Mouse (Mus musculus) neural tube, embryonic 15.5 days (tissue): ENCODE results near the gene Cblc. TPM values are rescaled to one million over a fixed set of nuclear protein-coding genes. Genes with fewer than 3 reads are reported as not detected.

Experiments
- polyA plus RNA-seq: library from polyadenylated mRNA; unstranded; fragments of >200 nt; fragmentation: Nextera tagmentation; extraction: Ambion mirVana; gene quantifications from 2 replicates; pipeline ENCODE4 v1.2.1, GENCODE M21; 2015

Gene Cblc
- polyA plus RNA-seq, 1 experiment from 2014 or later, result 0.69 TPM

Other genes with a start within 250 kb of the Cblc start
- 41.0 and 42.3 TPM in 2 replicates for gene Ppp1r37, start 233.7 kb downstream of the Cblc start, polyA plus RNA-seq
- 0.23 and 0.61 TPM in 2 replicates for gene Zfp296, start 219.5 kb downstream of the Cblc start, polyA plus RNA-seq
- gene Gemin7, start 219.2 kb downstream of the Cblc start, polyA plus RNA-seq, result 145 and 154 TPM in 2 replicates
- gene Clasrp, start 192.3 kb downstream of the Cblc start, polyA plus RNA-seq, result 51.0 and 61.5 TPM in 2 replicates
- 9.6 and 12.8 TPM in 2 replicates for gene Relb, start 167.4 kb downstream of the Cblc start, polyA plus RNA-seq
- 128 and 140 TPM in 2 replicates for gene Clptm1, start 131.8 kb downstream of the Cblc start, polyA plus RNA-seq
- 1.8 TPM in 2 replicates for gene Apoc2, start 118.9 kb downstream of the Cblc start, polyA plus RNA-seq
- gene Gm44805, start 115.4 kb downstream of the Cblc start, polyA plus RNA-seq, result not detected in 2 replicates
- gene Apoc4, start 115.3 kb downstream of the Cblc start, polyA plus RNA-seq, result 0.38 and 0.75 TPM in 2 replicates
- 6.5 and 7.3 TPM in 2 replicates for gene Apoc1, start 104.1 kb downstream of the Cblc start, polyA plus RNA-seq
- gene Apoe, start 97.6 kb downstream of the Cblc start, polyA plus RNA-seq, result 643 and 683 TPM in 2 replicates
- 155 and 171 TPM in 2 replicates for gene Tomm40, start 81.4 kb downstream of the Cblc start, polyA plus RNA-seq
- gene Nectin2, start 46.3 kb downstream of the Cblc start, polyA plus RNA-seq, result 56.5 and 68.7 TPM in 2 replicates
- gene Bcam, start 25.8 kb downstream of the Cblc start, polyA plus RNA-seq, result 26.3 and 37.0 TPM in 2 replicates
- gene Bcl3, start 26.0 kb upstream of the Cblc start, polyA plus RNA-seq, result 1.2 and 5.2 TPM in 2 replicates
- gene Gm19345, start 55.2 kb upstream of the Cblc start, polyA plus RNA-seq, result 14.3 and 17.3 TPM in 2 replicates
- 0.69 and 1.2 TPM in 2 replicates for gene Ceacam16, start 64.5 kb upstream of the Cblc start, polyA plus RNA-seq
- not detected in 2 replicates for gene Ceacam19, start 91.2 kb upstream of the Cblc start, polyA plus RNA-seq
- gene Pvr, start 124.4 kb upstream of the Cblc start, polyA plus RNA-seq, result 12.0 and 12.5 TPM in 2 replicates
- 0.12 and 0.43 TPM in 2 replicates for gene Igsf23, start 153.9 kb upstream of the Cblc start, polyA plus RNA-seq
- not detected in 2 replicates for gene Ceacam20, start 168.6 kb upstream of the Cblc start, polyA plus RNA-seq
- not detected in 2 replicates for gene Nlrp9b, start 194.7 kb upstream of the Cblc start, polyA plus RNA-seq